Mouse (Mus musculus) C3H10T1/2 (cell line): Measurements from ENCODE around the gene Dnah8. TPM values are rescaled to one million over a fixed set of nuclear protein-coding genes. Genes with fewer than 3 reads are reported as not detected.

ENCODE experiments used
- polyA plus RNA-seq, 2 experiments: library from polyadenylated mRNA; unstranded; fragments of >200 nt; fragmentation: generic; extraction: Trizol; gene quantifications; one replicate each; pipeline ENCODE4 v1.2.1; 2012; ENCODE audit warnings: missing spikeins in 2 of 2

Dnah8 gene
- under 1 TPM in 1 of 2 experiments, not detected in 1; 0.07 TPM for polyA plus RNA-seq

GRCm38 (mm10) chr17:30624132-30624531 lies at the start of gene Dnah8:
Gene Dnah8, plus strand, starts transcription at chr17:30624354.

GRCm38 (mm10) chr17:30575941-30576773 lies 48.0 kb upstream of the Dnah8 start, which contains the start of gene Btbd9:
Gene Btbd9, minus strand, starts transcription at chr17:30576488.

GRCm38 (mm10) chr17:30626719-30627118 lies 2.6 kb downstream of the Dnah8 start, which contains the start of gene Glo1:
Gene Glo1, minus strand, starts transcription at chr17:30626871.

GRCm38 (mm10) chr17:30901627-30902026 lies 277.5 kb downstream of the Dnah8 start, which contains the start of gene Glp1r:
Gene Glp1r, plus strand, starts transcription at chr17:30901817.

Other genes starting within 250 kb of the Dnah8 start
- gene Btbd9, start 47.9 kb upstream of the Dnah8 start, polyA plus RNA-seq = 10 to 100 TPM in 1 of 2 experiments, 1 to 10 TPM in 1; 9.0 to 22.7 TPM
- gene Glo1, start 2.5 kb downstream of the Dnah8 start, polyA plus RNA-seq = 100 to 1,000 TPM in 1 of 2 experiments, 10 to 100 TPM in 1; 98.0 to 203 TPM